Mouse (Mus musculus): ENCODE data around the gene Hist1h3b. TPM values are rescaled to one million over a fixed set of nuclear protein-coding genes. Genes with fewer than 3 reads are reported as not detected.
A peak's percentile ranks its signal among the peaks of the same experiment; 100 is the strongest.
"Not testable (repeated sequence)": the region's sequence is repeated elsewhere in the genome, so short reads cannot be mapped to it uniquely, and the experiment has no call there.

The Hist1h3b gene
- polyA plus RNA-seq, 1 experiment from 2014 or later = 18.1 TPM

DNA sequence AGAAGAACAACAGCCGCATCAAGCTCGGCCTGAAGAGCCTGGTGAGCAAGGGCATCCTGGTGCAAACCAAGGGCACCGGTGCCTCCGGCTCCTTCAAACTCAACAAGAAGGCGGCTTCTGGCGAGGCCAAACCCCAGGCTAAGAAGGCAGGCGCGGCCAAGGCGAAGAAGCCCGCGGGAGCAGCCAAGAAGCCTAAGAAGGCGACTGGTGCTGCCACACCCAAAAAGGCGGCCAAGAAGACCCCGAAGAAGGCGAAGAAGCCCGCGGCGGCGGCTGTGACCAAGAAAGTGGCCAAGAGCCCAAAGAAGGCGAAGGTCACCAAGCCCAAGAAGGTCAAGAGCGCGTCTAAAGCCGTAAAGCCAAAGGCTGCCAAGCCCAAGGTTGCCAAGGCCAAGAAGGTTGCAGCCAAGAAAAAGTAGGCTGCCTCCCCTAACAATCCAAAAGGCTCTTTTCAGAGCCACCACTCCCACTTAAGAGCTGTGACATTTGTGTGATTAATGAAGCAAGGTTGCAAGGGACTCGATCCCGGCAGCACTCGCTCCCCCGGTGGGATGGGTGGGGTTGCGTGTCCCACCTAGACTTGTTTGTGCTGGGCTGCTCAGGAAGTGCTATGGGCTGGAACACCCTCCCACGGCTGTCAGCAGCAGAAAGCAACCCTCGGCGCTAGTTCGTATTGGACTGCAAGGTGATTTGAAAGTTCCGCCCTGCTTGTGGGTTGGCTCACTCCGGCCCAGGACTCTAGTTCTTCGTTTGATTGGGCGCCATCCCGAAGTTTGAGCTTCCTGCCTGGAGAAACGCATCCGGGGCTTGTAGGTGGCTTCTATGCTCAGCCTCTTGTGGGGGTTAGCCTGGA lies 12.8 kb upstream of the Hist1h3b start:
- Histone ChIP-seq H3K9me3 (no peaks in the 10 kb centered on the region), H3K36me3 (no peaks in the 10 kb centered on the region)

DNA sequence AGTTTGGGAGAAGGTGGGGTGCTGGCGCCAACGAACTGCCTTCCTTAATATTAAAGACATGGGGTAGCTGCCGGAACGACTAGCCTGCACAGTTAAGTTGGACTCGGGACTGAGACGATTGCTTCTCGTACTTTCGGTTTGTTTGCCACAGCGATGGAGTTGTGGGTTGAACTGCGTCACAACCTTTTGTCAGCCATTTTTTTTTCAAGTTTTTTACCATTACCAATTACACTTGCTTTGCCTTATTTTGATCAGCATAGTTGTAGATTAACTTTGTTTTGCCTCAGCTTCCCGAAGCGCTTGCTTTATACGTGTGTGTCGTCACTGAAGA lies 12.2 kb upstream of the Hist1h3b start:
- H3K27me3 ChIP-seq = no peaks in the 10 kb centered on the region
- H3K4me2 ChIP-seq = peak overlapping the region; percentile 97
- H3K9me3 ChIP-seq = no peaks in the 10 kb centered on the region
- H3K9ac ChIP-seq = peak overlapping the region; percentile 89
- ATAC-seq (ENCODE audit: insufficient number of reproducible peaks, insufficient read depth, low FRiP score, low TSS enrichment, low read depth) = no peak; the same call in 1 of the 2 replicates
- no peaks in the 10 kb centered on the region for H3K36me3 ChIP-seq
- 1% methylated on average over 14 of the region's 14 CpGs for WGBS
- H3K4me3 ChIP-seq = peak overlapping the region; percentile 65
- peak overlapping the region; percentile 99 for H3K27ac ChIP-seq
- H3K4me1 ChIP-seq = peaks cover 17% of the 10 kb centered on the region

More for the DNA sequence above, 12.8 kb upstream of the Hist1h3b start:
- peak; percentile 84 for ATAC-seq (ENCODE audit: insufficient number of reproducible peaks, insufficient read depth, low FRiP score, low TSS enrichment, low read depth)
- Histone ChIP-seq H3K9ac (peak overlapping the region; percentile 89), H3K4me1 (peaks cover 13% of the 10 kb centered on the region), H3K4me2 (peak overlapping the region; percentile 97), H3K4me3 (peak overlapping the region; percentile 65), H3K27me3 (no peaks in the 10 kb centered on the region), H3K27ac (peak overlapping the region; percentile 99)
- under 1% methylated on average over 39 of the region's 39 CpGs for WGBS

GRCm38 (mm10) chr13:23740256-23740840 lies 11.7 kb upstream of the Hist1h3b start:
- H3K27ac ChIP-seq = peak overlapping the region; percentile 99

GRCm38 (mm10) chr13:23740910-23741309 lies 11.2 kb upstream of the Hist1h3b start:
- Histone ChIP-seq H3K27me3 (no peaks in the 10 kb centered on the region), H3K4me3 (peak overlapping the region; percentile 65; the same call in 1 of the 2 replicates), H3K4me1 (peaks cover 17% of the 10 kb centered on the region), H3K4me2 (peak overlapping the region; percentile 97), H3K9me3 (no peaks in the 10 kb centered on the region), H3K27ac (peak overlapping the region; percentile 99), H3K36me3 (no peaks in the 10 kb centered on the region), H3K9ac (no peak overlapping the region)
- ATAC-seq (ENCODE audit: insufficient number of reproducible peaks, insufficient read depth, low FRiP score, low TSS enrichment, low read depth) = no peak
- 47% methylated on average over 5 of the region's 5 CpGs for WGBS

More at GRCm38 (mm10) chr13:23740256-23740840, 11.7 kb upstream of the Hist1h3b start:
- Histone ChIP-seq H3K27me3 (no peaks in the 10 kb centered on the region), H3K4me2 (peak overlapping the region; percentile 97), H3K9me3 (no peaks in the 10 kb centered on the region), H3K36me3 (no peaks in the 10 kb centered on the region), H3K4me1 (peaks cover 17% of the 10 kb centered on the region), H3K4me3 (peak overlapping the region; percentile 65), H3K9ac (peak overlapping the region; percentile 89)
- ATAC-seq (ENCODE audit: insufficient number of reproducible peaks, insufficient read depth, low FRiP score, low TSS enrichment, low read depth) = no peak
- WGBS = 25% methylated on average over 13 of the region's 13 CpGs

DNA sequence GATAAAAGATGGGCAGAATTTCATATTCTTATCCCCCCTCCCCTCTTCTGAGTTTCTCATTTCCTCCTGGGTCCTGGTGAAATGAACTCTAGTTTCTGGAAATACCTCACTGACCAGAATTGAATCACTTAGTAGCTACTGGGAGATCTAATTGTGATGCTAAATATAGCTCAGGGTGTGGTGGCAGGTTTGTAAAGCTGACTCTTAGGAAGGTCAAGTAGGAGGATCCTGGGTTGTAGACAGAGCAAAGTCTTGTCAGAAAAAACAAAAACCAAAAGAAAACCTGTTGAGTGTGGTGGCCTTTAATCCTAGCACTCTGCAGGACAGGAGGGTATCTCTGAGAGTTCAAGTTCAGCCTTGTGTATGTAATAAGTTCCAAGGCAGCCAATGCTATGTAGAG lies 10.1 kb upstream of the Hist1h3b start:
- no peak overlapping the region for H3K27ac ChIP-seq
- no peaks in the 10 kb centered on the region for H3K27me3 ChIP-seq
- H3K36me3 ChIP-seq = no peaks in the 10 kb centered on the region
- no peaks in the 10 kb centered on the region for H3K9me3 ChIP-seq
- H3K9ac ChIP-seq = no peak overlapping the region
- no peak overlapping the region for H3K4me3 ChIP-seq
- H3K4me2 ChIP-seq = no peak overlapping the region
- no peak for ATAC-seq (ENCODE audit: insufficient number of reproducible peaks, insufficient read depth, low FRiP score, low TSS enrichment, low read depth)
- peaks cover 18% of the 10 kb centered on the region for H3K4me1 ChIP-seq

DNA sequence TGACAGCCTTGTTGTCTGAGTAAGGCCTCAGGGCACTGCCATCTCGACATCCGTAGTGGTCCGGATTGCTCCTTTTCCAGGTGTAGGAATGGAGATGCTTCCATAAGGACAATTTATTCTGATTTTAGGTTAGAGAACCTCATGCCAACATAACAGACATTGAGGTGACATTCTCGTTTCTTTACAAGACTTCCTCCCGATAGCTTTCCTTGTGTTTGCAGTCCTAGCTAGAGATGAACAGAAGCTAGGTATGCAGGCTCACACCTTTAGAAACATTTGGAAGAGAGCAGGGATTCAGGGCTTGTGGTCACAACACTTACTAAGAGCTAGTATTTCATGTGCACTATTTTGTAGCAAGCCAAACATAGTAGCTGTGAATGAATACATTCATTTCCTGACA lies 8.9 kb upstream of the Hist1h3b start:
- no peaks in the 10 kb centered on the region for H3K27me3 ChIP-seq
- H3K4me2 ChIP-seq = no peak overlapping the region; the same call in 1 of the 2 replicates
- no peak for ATAC-seq (ENCODE audit: insufficient number of reproducible peaks, insufficient read depth, low FRiP score, low TSS enrichment, low read depth)
- no peak overlapping the region for H3K4me3 ChIP-seq
- H3K27ac ChIP-seq = peak overlapping the region; percentile 22; the same call in 1 of the 2 replicates
- H3K9ac ChIP-seq = no peak overlapping the region
- H3K36me3 ChIP-seq = no peaks in the 10 kb centered on the region
- no peaks in the 10 kb centered on the region for H3K9me3 ChIP-seq
- peaks cover 23% of the 10 kb centered on the region for H3K4me1 ChIP-seq
- WGBS = 70% methylated on average over 5 of the region's 5 CpGs

GRCm38 (mm10) chr13:23743963-23744362 lies 8.1 kb upstream of the Hist1h3b start:
- Histone ChIP-seq H3K4me3 (peak overlapping the region; percentile 48), H3K27ac (peak overlapping the region; percentile 99), H3K9ac (peak overlapping the region; percentile 57; the same call in 1 of the 2 replicates), H3K27me3 (no peaks in the 10 kb centered on the region), H3K4me1 (peaks cover 28% of the 10 kb centered on the region), H3K36me3 (no peaks in the 10 kb centered on the region), H3K4me2 (peak overlapping the region; percentile 73), H3K9me3 (no peaks in the 10 kb centered on the region)
- no peak for ATAC-seq (ENCODE audit: insufficient number of reproducible peaks, insufficient read depth, low FRiP score, low TSS enrichment, low read depth)
- 37% methylated on average over 4 of the region's 4 CpGs for WGBS

DNA sequence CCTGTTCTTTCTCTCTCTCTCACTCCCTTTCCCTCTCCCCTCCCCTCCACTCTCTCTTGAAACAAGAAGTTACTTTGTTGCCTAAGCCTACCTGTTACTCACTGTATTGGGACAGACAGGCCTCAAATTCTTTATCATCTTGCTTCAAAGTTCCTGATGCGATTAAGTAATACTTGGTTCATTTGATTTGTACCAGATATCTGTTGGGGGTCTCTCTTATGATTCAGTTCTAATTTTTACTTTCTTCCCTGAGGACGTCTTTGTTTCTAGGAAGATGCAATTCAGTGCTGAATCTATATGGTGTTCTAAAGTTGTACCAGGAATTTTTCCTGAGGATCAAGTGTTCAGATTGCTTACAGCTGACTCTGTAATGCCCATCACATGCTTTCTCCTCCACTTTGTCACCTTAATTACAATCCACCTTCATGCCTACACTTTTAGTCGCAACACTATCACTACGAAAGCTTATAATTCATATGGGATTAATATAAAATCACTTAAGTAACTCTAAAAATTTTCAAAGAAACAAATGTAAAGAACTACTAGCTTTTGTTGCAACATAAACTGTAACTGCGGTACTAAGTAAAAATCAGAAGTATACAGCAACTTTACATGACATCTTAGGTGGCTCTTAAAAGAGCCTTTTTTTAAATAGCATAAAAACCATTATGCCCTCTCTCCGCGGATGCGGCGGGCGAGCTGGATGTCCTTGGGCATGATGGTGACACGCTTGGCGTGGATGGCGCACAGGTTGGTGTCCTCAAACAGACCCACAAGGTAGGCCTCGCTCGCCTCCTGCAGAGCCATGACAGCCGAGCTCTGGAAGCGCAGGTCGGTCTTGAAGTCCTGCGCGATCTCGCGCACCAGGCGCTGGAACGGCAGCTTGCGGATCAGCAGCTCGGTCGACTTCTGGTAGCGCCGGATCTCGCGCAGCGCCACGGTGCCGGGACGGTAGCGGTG lies 7.4 kb upstream of the Hist1h3b start:
- H3K9me3 ChIP-seq = no peaks in the 10 kb centered on the region
- peaks cover 28% of the 10 kb centered on the region for H3K4me1 ChIP-seq
- peak overlapping the region; percentile 71 for H3K9ac ChIP-seq
- H3K27ac ChIP-seq = peak overlapping the region; percentile 99
- H3K4me2 ChIP-seq = peak overlapping the region; percentile 73
- H3K27me3 ChIP-seq = no peaks in the 10 kb centered on the region
- WGBS = under 1% methylated on average over 16 of the region's 36 CpGs
- peak overlapping the region; percentile 48 for H3K4me3 ChIP-seq
- no peaks in the 10 kb centered on the region for H3K36me3 ChIP-seq
- no peak for ATAC-seq (ENCODE audit: insufficient number of reproducible peaks, insufficient read depth, low FRiP score, low TSS enrichment, low read depth)

- H3K36me3 ChIP-seq = no peaks in the 10 kb centered on the region
- H3K4me2 ChIP-seq = peak within 1 kb of the TSS; percentile 73
- H3K27ac ChIP-seq = peak within 1 kb of the TSS; percentile 99
- ATAC-seq (ENCODE audit: insufficient number of reproducible peaks, insufficient read depth, low FRiP score, low TSS enrichment, low read depth) = peak; percentile 50; the same call in 1 of the 2 replicates
- H3K27me3 ChIP-seq = no peaks in the 10 kb centered on the region
- no peaks in the 10 kb centered on the region for H3K9me3 ChIP-seq
- peak within 1 kb of the TSS; percentile 75 for H3K9ac ChIP-seq
- H3K4me3 ChIP-seq = peak within 1 kb of the TSS; percentile 48
- peaks cover 28% of the 10 kb centered on the region for H3K4me1 ChIP-seq
- under 1% methylated on average over 25 of the region's 28 CpGs for WGBS
Measured at GRCm38 (mm10) chr13:23745381-23746161, 6.5 kb upstream of the Hist1h3b start, which contains the start of gene Hist1h3c. TSS of gene Hist1h3c (minus strand) at chr13:23745602.

DNA sequence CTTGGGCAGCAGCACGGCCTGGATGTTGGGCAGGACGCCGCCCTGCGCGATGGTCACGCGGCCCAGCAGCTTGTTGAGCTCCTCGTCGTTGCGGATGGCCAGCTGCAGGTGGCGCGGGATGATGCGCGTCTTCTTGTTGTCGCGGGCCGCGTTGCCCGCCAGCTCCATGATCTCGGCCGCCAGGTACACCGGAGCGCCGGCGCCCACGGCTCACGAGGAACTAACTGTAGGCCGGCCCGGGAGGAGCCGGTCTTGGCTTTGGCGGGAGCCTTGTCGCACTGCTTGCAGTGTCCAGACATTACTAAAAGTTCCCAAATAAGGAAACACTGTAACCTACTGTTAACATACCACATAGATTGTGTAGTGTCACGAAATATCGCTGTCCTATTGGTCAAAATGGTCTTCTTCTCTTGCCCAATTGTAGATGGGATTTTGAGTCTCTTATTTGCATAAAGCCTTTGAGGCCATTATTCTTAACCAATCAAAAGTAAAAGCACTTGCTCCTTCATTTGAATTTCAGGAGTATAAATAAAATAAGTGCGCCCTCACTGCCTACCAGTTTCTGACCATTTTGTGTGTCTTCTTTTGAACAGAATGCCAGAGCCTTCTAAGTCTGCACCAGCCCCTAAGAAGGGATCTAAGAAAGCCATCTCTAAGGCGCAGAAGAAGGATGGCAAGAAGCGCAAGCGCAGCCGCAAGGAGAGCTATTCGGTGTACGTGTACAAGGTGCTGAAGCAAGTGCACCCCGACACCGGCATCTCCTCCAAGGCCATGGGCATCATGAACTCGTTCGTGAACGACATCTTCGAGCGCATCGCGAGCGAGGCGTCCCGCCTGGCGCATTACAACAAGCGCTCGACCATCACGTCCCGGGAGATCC lies 5.6 kb upstream of the Hist1h3b start, which contains the start of gene Hist1h2bb:
TSS of gene Hist1h2bb (plus strand) at position 534 of the 880 bp plus-strand sequence.
- Histone ChIP-seq H3K4me2 (peak within 1 kb of the TSS; percentile 73), H3K4me3 (peak within 1 kb of the TSS; percentile 48), H3K9ac (peak within 1 kb of the TSS; percentile 75), H3K4me1 (peaks cover 28% of the 10 kb centered on the region), H3K27ac (peak within 1 kb of the TSS; percentile 99)
- ATAC-seq (ENCODE audit: insufficient number of reproducible peaks, insufficient read depth, low FRiP score, low TSS enrichment, low read depth) = peak; percentile 93
- H3K9me3 ChIP-seq, H3K27me3 ChIP-seq, H3K36me3 ChIP-seq: not testable (repeated sequence)
- WGBS = under 1% methylated on average over 44 of the region's 58 CpGs
